Mouse (Mus musculus) right cerebral cortex, postnatal 4 days (tissue): ENCODE data around the gene Elmo3.
"Not testable (repeated sequence)": the region's sequence is repeated elsewhere in the genome, so short reads cannot be mapped to it uniquely, and the experiment has no call there.

Experiments used
- DNase-seq: peaks from one replicate; pipeline ENCODE4 v3.0.0-alpha.2; 2022

Gene Elmo3

DNA sequence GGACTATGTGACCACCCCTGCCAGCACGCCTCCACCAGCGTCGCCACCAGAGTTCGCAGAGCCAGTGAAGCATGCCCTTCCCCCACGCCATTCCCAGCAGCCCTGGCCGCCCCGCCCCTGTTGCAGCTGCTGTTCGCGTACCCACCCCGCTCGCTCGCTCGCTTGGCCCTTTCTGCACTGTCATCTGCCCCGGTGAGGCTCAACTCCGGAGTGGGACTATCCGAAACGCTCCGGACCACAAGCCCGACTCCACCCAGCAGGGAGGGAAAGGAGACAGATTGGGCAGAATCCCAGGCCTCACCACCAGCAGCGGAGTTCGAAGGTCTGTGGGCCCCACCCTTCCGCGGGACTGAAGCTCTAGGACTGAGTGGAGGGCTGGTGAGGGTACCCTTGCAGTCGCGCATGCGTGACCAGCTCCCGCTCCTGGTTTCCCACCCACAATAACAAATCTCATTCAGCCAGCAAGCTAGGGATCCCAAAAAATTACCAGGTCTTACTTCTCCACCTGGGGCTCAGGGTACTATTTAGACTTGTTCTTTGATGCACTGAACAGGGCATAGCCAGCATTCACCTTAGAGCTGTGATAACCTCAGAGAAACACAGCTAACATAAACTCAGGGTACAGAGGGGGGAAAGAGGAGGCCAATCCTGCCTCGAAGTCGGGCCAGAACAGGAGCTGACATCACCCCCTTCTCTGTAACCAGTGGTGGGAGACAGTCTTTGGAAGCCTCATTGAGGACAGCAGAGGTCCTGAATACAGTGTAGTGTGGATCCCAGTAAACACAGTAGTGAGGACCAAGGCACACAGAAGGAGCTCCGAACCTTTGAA is 28.9 kb upstream of the Elmo3 start:
- peak; percentile 62 for DNase-seq

DNA sequence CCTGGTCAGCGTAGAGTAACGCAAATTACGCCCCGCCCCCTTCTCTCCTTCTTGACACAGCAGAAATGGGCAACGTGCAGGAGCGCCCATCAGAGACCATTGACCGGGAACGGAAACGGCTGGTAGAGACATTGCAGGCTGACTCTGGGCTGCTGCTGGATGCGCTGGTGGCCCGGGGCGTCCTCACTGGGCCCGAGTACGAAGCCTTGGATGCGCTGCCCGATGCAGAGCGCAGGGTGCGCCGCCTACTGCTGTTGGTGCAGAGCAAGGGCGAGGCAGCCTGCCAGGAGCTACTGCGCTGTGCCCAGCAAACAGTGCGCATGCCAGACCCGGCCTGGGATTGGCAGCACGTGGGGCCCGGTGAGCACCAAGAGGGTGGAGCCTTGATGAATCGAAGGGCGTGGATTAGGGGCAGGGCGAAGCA is 26.5 kb upstream of the Elmo3 start:
- peak; percentile 75 for DNase-seq

DNA sequence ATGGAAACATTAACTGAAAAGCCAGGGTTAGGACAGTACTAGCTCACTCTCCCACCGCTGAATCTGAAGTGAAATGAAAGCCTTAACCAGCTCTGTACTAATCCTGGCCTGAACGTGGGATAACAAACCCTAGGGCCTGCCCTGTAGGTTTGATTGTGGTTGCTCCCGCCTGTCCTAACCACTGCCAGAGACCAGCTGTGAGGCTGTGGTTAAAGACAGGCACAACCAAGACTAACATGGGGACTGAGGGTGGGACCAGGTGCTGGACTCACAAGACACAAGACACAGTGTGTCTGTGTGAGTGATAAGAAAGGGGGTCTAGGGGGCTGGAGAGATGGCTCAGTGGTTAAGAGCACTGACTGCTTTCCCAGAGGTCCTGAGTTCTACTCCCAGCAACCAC is 24.8 kb upstream of the Elmo3 start:
- no peak for DNase-seq

DNA sequence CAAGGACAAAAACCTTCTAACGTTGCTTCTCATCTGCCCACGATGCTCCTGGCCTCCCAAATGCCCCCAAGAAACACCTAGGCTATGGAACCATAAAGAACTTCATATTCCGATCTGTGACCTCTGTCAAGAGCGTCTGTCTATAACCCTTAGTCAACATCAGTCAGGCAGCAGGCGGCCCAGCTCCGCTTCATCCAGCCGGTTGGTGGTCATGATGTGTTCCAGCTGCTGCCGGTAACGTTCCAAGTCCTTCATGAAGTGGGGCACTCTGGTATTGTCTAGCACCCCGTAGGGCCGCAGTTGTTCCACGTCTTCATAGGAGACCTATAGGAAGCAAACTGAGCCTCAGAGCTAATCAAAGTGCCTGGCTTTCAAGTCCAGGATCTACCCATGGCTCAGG is 23.6 kb upstream of the Elmo3 start:
- DNase-seq: no peak

DNA sequence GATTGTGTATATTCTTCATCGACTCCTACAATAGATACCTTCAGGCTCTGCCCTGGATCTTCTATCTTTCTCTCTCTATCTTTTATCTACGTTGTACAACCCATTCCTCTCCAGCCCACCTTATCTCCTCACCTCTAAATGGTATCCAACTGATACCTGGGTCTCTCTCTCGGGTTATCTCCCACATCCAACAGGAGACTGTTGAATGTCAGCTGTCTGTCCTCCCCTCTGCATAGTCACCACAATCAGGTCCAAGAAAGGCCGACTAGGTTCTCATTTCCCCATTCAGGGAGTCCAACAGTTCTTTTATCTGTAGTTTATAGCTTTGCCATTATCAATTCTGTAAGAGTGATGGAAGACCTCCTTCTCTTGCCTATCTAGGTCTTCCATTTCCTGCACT is 23.2 kb upstream of the Elmo3 start:
- no peak for DNase-seq

DNA sequence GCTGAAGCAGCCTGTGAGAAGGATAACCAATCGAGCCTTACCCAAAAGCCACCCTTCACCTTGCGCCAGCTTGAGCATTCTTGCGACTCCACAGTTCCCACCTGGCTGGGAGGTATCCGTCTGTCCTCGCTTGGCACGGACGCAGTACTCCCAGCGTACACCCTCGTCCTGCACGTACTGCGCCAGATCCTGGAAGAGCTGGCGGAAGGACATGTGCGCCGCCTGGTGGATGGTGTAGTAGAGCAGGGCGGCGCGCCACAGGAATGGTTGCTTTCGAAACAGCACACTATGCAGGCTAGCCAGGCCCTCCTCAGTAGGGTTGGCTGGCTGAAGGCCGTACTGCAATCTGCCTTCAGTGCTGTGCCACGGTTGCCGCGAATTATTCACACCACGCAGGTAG is 22.3 kb upstream of the Elmo3 start:
- peak; percentile 58 for DNase-seq

DNA sequence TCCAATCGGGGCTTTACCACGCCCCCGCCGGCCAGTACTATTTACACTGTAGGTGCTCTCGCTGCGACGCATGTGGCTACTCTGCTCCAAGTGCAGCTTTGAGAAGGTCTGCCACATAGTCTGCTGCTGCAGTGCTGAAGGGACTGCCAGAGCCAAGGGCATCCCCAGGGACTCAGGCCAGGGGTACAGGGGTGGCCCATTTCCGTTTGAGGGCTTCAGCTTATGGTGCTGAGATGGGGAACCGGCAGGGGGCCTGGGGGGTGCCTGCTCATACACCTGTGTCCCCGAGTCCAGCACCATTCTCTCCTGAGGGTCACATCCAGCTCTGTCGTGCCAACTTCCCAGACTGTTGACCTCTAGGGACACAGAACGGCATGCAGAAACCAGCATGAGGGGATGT is 19.9 kb upstream of the Elmo3 start:
- DNase-seq: no peak

DNA sequence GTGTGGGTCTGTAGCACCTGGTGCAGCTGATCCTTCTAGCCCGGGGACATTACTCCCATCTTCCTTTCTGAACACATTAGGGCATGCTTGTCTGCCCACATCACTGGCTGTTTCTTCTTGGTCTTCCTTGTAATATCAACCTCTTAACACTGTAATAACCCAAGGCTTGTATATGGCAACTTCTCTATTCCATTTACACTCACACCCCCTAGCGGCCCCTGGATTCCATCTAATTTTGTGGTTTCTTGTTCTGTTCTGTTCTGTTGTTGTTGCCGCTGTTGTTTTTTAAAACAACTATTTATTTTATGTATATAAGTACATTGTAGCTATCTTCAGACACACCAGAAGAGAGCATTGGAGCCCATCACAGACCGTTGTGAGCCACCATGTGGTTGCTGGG is 18.5 kb upstream of the Elmo3 start:
- no peak for DNase-seq

DNA sequence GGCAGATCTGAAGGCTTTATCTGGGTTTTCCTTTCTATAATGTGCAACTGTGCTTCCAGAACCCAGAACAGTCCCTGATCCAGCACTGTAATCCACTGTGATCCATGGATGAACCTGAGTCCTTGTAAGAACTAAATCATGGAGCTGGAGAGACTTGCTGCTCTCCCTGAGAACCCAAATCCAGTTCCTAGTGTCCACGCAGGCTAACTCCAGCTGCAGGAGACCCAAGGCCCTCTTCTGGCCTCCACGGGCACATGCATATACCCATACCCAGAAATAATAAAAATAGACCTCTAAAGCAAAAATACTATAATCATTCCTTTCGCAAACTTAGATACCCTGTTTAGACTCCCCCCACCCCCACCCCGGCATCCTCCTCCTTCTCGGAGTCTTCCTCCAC is 17.2 kb upstream of the Elmo3 start:
- DNase-seq: no peak

DNA sequence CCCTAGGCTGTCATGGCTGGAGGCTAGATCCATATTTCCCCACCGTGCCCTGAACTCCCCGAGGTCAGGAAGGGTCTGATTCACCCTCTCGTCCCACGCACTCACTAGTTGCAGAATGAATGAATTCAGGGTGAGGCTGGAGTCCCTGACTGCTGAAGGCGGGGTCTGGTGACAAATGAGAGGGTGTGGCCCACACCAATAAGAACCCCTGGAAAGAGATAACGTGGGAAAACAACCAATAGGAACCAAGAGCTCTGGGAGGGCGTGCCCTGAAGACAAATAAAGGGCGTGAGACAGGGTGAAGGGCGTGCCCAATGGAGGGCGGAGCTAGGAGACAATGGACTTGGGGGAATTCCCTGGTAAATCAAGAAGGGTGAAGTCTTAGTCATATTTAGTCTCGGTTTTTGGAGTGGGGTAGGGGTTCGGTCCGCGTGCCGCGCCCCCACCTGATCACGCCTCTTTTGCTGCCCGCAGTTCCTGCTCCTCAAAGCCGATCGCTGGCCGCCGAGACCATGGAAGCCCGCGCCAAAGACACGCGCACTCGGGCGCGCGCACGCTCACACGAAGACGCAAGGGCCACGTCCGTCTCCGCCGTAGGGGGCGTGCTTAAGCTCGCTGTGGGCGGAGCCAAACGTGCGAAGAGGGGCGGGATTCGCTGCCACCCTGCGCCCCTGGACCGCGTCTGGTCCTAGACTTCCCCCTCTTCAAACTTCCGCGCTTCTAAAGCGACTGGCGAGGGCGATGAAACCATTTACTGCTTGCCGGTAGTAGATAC is 16.3 kb upstream of the Elmo3 start:
- peak; percentile 98 for DNase-seq

DNA sequence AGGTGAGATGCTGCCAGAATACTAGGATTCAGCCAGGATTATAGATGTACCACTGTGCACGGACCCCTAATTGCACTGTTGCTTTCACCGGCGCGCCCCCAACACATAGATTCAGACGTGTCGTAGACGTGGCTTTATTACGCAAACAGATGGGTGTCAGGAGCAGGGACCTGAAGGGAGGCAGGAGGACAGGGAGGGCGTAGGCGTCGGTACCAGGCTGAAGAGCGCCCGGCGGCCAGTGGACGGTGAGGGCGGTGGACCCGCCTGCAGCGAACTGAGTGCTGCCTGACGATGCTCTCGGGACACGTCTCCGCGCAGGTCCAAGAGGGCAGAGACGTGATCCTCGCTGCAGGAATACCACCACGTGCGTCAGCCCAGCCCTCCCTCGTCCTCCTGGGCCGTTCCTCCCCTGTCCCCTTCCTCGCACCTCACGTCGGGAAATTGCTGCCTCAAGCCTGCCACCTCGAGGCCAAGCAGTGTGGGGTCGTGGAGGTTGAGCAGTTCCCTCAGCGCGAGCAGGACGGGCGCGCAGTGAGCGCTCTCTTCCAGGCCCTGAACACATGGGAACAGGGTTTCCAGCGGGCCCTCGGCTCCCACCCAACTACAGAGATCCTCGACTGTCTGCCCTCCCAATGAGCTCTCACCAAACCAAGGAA is 15.5 kb upstream of the Elmo3 start, which contains the start of gene 4931428F04Rik:
Gene 4931428F04Rik (minus strand): TSS at position 60 of the 656 bp plus-strand sequence.
- DNase-seq: peak; percentile 64

DNA sequence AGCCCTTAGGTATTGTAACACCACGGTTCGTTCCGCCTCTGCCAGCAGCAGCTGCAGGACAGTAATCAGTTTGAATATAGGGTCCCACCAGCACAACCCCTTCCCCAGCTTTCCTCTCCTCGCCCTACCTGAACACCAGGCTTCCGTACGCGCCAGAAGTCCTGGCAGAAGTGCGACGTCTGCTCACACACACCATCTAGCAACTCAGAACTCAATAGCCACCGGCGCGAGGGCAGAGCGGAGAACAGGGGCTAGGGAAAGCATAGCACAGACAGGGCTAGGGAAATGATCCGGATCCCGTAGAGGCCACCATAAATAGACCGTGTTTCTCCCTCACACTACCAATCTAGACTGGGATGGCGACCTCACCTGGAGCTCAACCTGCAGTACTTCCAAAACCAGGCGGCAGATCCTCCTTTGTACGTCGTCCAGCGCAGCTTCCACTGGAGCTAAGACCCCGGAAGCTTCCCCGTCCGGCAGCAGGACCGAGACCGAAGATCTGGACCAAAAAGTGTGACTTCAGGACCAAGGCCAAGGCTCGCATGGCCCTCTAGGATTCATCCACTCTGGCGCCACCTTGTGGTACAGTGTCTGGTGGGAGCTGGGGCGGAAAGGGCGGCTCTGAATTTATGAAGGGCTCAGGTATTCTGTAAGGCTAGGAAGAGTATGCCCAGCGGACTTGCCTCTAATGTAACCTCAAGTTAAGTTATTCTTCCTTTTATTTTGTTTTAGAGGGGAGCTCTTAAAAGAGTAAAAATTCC is 14.7 kb upstream of the Elmo3 start:
- peak; percentile 92 for DNase-seq

DNA sequence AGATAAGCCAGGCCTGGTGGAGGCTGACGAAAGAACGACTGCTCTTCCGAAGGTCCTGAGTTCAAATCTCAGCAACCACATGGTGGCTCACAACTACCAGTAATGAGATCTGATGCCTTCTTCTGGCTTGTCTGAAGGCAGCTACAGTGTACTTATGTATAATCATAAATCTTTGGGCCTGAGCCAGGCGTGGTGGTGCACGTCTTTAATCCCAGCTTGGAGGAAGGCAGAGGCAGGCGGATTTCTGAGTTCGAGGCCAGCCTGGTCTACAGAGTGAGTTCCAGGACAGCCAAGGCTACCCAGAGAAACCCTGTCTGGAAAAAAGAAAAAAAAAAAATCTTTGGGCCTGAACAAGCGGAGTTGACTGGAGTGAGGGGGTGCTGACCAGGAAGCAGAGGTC is 14.0 kb upstream of the Elmo3 start:
- DNase-seq: not testable (repeated sequence)

DNA sequence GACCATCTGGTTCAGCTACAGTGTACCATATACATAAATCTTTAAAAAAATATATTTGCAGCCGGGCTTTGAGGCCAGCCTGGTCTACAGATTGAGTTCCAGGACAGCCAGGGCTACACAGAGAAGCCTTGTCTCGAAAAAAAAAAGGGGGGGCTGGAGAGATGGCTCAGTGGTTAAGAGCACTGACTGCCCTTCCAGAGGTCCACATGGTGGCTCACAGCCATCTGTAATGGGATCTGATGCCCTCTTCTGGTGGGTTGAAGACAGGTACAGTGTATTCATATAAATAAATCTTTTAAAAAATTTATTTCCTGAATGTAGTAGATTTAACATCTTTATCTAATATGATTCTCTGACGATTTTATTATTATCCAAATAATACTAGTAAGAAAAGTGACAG is 13.6 kb upstream of the Elmo3 start:
- DNase-seq: not testable (repeated sequence)

DNA sequence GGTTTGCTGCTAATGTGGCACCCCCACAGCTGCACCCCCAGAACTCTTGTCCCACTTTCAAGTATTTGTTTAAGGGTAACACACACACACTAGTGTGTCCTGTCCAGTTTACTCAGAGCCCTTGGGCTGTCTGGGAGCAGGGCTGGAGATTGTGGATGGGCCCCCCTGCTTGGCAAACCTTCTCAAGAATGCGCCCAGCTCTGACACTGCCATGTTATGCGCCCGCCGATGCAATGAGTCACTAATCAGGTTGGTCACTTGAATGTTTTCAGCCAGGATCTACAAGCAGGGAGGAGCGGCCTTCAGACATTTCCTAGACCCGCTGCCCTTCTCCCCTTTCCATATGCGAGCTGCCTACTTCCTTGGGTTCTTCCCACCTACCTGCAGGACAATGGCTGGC is 12.9 kb upstream of the Elmo3 start:
- no peak for DNase-seq

DNA sequence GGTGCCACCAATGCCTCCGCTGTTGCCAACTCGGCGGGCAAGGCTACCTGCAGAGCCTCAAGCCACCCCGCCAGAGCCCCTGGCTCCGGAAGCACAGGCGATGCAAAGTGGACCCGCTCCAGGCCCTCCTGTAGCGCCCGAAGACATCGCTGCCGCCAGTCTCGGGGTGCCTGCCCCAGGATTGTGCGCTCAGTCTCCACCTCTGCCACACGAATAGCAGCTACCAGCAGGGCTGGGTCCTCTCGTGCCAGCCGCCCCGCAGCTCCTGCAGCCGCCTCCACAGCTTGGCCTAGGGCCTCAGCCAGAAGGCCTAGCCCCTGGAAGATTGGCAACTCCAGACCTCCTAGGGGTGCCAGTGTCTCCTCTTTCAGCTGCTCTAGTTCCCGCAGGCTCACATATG is 12.0 kb upstream of the Elmo3 start:
- DNase-seq: no peak

DNA sequence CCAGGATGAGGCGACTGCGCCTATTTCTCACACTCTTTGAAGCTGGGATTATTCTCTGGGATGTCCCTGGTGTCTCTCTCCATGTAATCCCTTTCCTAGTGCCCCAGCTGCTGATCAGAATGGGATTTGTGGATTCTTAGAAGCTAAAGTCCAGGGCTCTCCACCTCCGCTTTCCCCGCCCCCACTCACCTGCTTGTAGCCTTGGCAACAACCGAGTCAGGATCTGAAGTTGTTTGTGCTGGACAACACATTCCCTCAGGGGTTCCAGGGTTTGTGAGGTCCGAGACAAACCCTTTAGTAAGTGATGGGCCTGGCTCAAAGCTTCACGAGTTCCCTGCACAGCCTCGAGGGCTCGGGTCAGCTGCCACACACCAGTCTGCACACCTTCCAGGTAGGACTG is 10.6 kb upstream of the Elmo3 start:
- DNase-seq: no peak

DNA sequence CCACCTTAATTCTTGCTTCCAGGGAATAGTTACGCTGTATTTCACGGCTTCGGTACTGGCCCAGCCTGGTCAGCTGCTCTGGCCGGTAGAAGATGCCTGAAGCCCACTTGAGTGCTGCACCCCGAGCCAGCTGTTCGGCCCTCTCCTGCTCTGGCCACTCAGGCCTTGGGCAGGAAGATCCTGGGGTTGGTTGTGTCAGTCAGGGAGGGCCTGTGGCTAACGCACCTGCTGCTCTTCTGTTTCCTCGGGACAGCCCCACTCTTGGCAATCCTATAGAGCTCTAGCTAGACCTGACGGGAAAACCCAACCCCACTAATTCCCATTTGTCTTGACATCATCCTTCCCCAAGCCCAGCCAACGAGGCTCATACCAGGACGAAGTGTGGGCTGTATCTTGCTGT is 10.1 kb upstream of the Elmo3 start:
- no peak for DNase-seq

DNA sequence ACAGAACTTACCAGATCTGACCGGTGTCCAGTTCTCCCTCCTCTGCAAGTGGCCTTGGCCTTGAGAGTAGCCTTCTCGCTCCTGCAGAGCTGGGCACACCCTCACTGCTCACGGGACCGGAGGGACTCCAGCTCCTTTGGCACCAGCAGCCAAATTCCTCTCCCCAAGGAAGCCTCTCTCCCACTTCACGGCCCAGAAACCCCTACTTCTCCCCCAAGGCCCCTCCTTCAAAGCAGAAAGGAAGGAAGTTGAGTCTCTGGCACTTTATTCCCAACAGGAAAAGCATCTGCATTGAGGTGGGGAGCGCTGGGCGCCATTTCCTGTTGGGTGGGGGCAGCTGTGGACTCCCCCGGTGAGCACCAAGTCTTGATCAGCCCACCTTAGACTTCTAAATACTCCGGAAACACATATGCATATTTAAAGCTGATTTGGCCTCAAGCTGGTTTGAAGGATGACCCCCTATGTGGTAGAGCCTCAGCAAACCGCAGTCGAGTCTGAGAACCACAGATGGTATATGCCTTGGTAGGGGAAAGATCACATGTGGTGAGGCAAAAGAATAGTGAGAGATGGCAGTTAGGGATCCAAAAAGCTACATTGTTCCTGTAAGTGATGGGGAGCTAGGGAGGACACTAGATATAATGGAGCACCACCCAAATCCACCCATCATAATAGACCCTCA is 9.4 kb upstream of the Elmo3 start, which contains the start of gene Exoc3l:
Gene Exoc3l (minus strand): TSS at position 207 of the 679 bp plus-strand sequence.
- no peak for DNase-seq

DNA sequence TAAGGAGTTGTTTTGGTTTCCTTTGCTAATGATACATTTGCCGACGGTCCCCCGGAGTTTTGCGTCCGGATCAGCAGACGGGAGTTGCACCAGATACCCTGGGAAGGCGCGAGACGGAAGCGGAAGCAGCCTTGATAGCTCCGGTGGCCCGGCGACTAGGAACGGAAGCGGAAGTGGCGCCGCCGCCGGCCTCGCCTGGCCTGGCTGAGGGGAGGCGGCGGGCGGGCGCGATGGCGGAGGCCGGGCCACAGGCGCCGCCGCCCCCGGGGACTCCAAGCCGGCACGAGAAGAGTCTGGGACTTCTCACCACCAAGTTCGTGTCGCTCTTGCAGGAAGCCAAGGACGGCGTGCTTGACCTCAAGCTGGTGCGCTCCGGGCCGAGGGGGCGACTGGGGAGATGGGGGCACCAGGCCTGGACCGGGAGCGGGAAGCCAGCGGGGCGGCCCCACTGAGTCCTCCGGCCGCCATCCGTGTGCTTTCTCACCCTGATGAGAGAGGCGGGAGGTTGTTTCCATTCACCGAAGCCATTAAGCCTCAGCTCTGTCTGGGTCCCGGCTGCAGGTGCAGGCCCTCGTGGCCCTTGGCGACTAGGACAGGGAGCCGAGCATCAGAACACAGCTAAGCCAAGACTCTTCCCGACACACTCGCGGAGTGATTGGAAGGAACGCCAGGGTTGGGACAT is 7.7 kb upstream of the Elmo3 start, which contains the start of gene E2f4:
Gene E2f4 (plus strand): TSS at position 153 of the 682 bp plus-strand sequence.
- DNase-seq: peak; percentile 89
